Mouse (Mus musculus): Measurements from ENCODE around the gene Usp9x. TPM values are rescaled to one million over a fixed set of nuclear protein-coding genes. Genes with fewer than 3 reads are reported as not detected.
A peak's percentile ranks its signal among the peaks of the same experiment; 100 is the strongest.

Gene Usp9x
- total RNA-seq, 1 experiment from 2014 or later = 154 TPM

DNA sequence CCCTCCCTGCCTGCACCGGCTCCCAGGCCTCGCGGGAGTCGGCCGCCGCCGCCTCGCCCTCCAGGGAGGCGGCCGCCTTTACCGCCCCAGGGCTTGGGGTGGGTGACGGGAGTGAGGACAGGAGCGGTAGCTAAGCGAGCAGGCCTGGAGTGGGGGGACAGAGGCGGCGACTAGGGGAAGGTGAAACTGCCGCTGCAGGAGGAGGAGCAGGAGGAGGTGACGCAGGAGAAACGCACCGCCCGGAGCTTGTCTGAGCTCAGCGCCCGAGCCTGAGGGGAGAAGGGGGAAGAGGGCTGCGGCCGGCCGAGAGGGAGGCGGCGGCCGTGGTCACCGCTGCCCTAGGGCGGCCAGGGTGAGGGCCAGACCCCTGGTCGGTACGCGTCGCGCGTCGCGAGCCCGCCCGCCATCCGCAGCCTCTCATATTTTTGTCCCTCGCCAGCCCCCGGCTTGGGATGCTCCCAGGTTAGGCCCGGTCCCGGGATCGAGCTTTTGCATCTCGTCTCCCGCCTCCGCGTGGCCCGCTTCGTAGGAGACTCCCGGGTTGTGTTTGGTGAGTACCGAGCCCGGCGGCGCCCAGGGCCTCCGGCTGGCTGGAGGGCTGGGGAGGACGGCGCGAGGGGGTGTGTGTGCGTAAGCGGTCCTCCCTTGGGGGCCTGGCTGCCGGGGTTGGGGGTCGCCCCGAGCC, 620 bp downstream of the Usp9x start:
- peak; percentile 43 for ATAC-seq (replicated peaks; ENCODE audit: low read depth, poor library complexity, severe bottlenecking)

DNA sequence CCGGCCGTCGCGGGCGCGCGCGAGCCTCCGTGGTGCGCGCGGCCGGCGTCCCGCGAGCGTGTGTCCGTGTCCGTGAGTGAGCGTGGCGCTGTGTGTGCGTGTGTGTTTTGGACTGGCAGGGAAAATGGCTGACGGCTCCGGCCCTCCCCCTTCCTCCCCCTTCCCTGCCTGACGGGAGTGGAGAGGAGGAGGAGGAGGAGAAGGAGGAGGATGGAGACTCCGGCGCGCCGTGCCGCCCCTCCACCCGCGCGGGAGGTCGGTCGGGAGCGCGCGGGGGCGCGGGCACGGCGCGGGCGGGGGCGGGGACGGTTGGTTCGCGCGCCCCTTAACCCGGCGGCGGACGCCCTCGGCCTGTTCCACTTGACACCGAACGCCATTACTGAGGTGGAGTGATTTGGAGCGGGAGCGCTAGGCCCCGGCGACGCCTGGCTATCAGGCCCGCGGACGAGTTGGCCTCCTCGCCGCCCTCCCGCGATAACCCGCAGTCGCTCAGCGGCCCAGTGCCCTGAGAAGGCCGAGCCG, 1.2 kb downstream of the Usp9x start:
- peak; percentile 21 for ATAC-seq (replicated peaks; ENCODE audit: low read depth, poor library complexity, severe bottlenecking)

DNA sequence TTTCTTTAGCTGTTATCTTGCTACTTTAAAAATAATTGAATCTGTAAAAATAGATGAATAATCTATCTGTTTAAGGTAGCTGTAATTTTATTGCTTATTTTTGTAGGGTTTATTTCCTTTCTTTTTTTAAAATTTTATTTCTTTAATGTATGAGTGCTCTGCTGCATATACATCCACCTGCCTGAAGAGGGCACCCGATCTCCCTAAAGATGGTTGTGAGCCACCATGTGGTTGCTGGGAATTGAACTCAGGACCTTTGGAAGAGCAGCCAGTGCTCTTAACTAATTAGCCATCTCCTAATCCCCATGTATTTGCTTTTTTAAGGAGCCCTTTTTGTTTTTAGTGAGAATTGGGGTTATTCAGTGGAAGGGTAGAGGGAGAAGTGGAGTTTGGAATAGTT, 14.3 kb downstream of the Usp9x start:
- no peak for ATAC-seq (replicated peaks; ENCODE audit: low read depth, poor library complexity, severe bottlenecking)

DNA sequence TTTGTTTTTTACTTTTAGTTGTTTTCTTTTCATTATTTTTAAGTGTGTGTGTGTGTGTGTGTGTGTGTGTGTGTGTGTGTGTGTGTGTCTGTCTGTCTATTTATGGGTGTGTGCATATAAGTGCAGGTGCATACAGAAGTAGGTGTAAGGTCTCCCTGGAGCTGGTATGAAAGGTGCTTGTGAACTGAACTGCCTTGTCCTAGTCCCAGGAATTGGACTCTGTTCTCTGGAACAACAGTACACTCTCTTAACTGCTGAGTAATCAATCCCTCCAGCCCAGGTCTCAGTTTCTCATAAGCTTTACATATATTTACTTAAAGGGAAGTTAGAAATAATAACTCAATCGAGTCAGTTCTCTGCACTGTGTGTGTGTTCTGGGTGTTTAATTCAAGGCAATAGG, 25.7 kb downstream of the Usp9x start:
- no peak for ATAC-seq (replicated peaks; ENCODE audit: low read depth, poor library complexity, severe bottlenecking)

DNA sequence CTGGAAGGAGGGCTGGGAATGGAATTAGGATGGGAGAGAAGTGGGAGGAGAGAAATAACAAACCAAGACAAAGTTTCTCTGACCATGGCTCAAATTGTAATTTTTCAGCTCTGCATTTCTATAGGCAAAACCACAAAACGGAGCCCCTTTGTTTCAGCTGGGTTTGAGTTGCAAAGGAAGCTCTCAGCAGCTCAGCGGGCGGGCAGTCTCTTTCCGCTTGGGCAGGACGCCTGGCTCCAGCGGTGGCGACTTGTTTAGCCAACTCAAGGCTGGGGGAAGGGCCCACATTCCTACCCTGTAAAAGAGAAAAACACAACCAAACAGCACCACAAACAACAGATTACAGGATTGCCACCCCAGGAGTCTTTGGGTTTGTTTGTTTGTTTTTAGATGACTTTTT, 135.2 kb downstream of the Usp9x start:
- no peak for ATAC-seq (replicated peaks; ENCODE audit: low read depth, poor library complexity, severe bottlenecking)

DNA sequence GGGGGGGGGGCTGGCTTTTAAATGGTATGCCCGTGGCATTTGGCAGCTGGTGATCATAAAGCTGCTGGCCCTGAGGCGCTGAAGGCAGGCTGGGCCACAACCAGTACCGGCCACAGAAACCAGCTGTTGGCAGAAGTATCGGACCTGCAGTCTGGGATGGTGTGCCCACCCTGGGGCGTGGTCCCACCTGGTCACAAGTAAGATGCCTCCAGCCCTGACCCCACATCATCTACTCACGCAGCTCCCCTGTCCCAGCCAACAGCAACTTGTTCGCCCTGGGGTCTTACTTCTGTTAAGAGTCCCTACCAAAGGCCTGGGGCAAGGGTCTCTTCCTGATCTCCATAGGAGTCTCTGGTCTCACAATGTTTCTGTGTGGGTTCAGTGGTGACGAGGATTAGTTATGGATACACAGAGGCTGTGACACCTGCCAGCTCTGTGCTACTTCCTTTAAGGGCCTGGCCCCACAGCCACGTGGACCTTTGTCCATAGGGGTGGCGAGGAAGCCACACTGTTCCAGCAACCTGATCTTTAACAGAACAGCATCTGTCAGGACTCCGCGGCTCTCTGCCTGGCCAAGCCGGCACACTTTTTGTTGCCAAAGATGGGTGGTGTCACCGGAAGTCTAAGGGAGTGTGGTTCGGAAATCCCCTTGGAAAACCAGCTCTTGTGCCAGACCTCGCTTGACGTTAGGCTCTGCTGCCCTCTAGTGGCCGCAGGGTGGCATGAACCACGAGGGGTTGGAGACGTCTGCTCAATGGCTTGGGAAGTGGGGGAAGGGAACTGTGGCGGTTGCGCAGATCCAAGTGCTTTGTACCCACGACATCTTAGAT, 136.4 kb downstream of the Usp9x start:
- peak; percentile 94 for ATAC-seq (replicated peaks; ENCODE audit: low read depth, poor library complexity, severe bottlenecking)

DNA sequence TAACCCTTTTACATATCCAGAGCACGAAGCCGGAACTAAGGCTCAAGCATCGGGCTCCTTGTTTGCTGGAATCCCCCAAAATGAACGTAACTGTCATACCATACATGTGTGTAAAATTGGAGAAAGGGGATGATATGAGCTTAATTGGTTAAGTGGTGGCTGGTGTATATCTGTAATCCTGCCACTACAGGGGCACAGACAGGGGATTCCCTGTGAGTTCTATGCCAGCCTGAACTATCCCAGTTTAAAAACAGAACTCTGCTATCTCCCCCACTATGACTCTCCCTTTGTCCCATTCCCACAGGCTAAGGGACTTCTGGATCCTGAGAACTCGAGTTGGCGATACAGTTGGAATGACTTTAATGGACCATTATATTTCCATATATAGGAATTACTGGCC, 137.1 kb downstream of the Usp9x start:
- peak; percentile 16; the same call in 1 of the 2 replicates for ATAC-seq (replicated peaks; ENCODE audit: low read depth, poor library complexity, severe bottlenecking)

DNA sequence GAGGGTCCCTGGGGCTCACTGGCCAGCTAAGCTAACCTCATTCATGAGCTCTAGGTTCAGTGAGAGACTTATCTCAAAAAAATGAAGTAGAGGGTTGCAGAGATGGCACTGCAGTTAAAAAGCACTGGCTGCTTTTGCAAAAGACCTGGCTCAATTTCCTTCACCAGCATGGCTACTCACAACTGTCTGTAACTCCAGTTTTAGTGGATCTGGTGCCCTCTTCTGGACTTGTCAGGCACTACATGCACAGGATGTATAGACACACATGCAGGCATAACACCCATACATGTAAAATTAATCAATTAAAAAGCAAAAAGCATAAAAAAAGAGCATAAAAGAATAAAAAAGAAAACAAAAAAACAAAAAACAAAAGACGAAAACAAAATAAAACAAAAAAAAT, 143.0 kb downstream of the Usp9x start:
- no peak for ATAC-seq (replicated peaks; ENCODE audit: low read depth, poor library complexity, severe bottlenecking)

Other genes starting within 250 kb of the Usp9x start
- 557 and 585 TPM in 2 replicates for gene Ddx3x, start 209.5 kb downstream of the Usp9x start, total RNA-seq (2017)

Data from common myeloid progenitor, adult 5-6 weeks (primary cell).